Comparison of ENCODE assay signal across 7 mouse cellular contexts in genomic region chr11:76178726-76179494, GRCm38 (mm10). TPM values are rescaled to one million over a fixed set of nuclear protein-coding genes. Genes with fewer than 3 reads are reported as not detected.
DNase-seq lines count a peak whose midpoint lies in the region; ATAC-seq and TF ChIP-seq lines count a peak whose summit lies in the region.

No protein-coding gene starts in this region.

- peaks cover 1 to 13% of the 10 kb centered on the region in 2 experiments; a peak in 3 of 4 replicates for H3K36me3 ChIP-seq in MEL (ENCODE audit: control insufficient read depth in 1 of 2, insufficient read depth in 2 of 2, low read length in 2 of 2)
- peaks cover 23% of the 10 kb centered on the region for H3K36me3 ChIP-seq in erythroblast, embryonic 14.5 days (ENCODE audit: control insufficient read depth)
- peaks cover 26% of the 10 kb centered on the region for H3K36me3 ChIP-seq in hindbrain, embryonic 14.5 days (replicated peaks; ENCODE audit: control insufficient read depth, insufficient read depth)
- H3K36me3 ChIP-seq in small intestine, adult 2 months (ENCODE audit: control insufficient read depth, insufficient read depth, low read length), result peaks cover 9% of the 10 kb centered on the region

- WGBS in bone marrow, adult 2 months, result 1% methylated on average over 28 of the region's 28 CpGs
- 2% methylated on average over 28 of the region's 28 CpGs for WGBS in hindbrain, embryonic 14.5 days
- WGBS in small intestine, adult 2 months, result under 1% methylated on average over 28 of the region's 28 CpGs

- no peaks in the 10 kb centered on the region for H3K27me3 ChIP-seq in MEL (ENCODE audit: control insufficient read depth in 1 of 2, insufficient read depth in 2 of 2, low read length in 2 of 2)
- H3K27me3 ChIP-seq in erythroblast, embryonic 14.5 days (ENCODE audit: control insufficient read depth), result no peaks in the 10 kb centered on the region
- no peaks in the 10 kb centered on the region for H3K27me3 ChIP-seq in hindbrain, embryonic 14.5 days (ENCODE audit: control insufficient read depth, insufficient read depth, low read length)
- H3K27me3 ChIP-seq in small intestine, adult 2 months (ENCODE audit: control insufficient read depth, insufficient read depth, low read length), result no peaks in the 10 kb centered on the region

- peaks cover 23% of the 10 kb centered on the region for H3K79me2 ChIP-seq in MEL (ENCODE audit: control insufficient read depth, insufficient read depth, low read length, poor library complexity)

- no peak for TF ChIP-seq RAD21 in MEL (IDR thresholded peaks at IDR 0.05; ENCODE audit: low read depth, low read length)

- peak overlapping the region; percentile 63 for H3K27ac ChIP-seq in MEL (ENCODE audit: control insufficient read depth, low read depth, low read length)
- peak overlapping the region; percentile 51 for H3K27ac ChIP-seq in bone marrow, adult 2 months (ENCODE audit: control insufficient read depth, insufficient read depth, low read depth, low read length, poor library complexity)
- H3K27ac ChIP-seq in hindbrain, embryonic 14.5 days, result peak overlapping the region; percentile 81
- H3K27ac ChIP-seq in small intestine, adult 2 months (ENCODE audit: insufficient read depth, low read depth, low read length), result peak overlapping the region; percentile 66

- H3K4me1 ChIP-seq in MEL (ENCODE audit: control insufficient read depth in 1 of 2, insufficient read depth in 2 of 2, low read length in 2 of 2), result peaks cover 5 to 6% of the 10 kb centered on the region in 2 experiments; a peak in 3 of 4 replicates
- no peaks in the 10 kb centered on the region; the same call in 1 of the 2 replicates for H3K4me1 ChIP-seq in bone marrow, adult 2 months (ENCODE audit: control insufficient read depth, insufficient read depth, low read length)
- H3K4me1 ChIP-seq in erythroblast, embryonic 14.5 days (ENCODE audit: control insufficient read depth), result peaks cover 21% of the 10 kb centered on the region
- peaks cover 17% of the 10 kb centered on the region for H3K4me1 ChIP-seq in hindbrain, embryonic 14.5 days (replicated peaks; ENCODE audit: control insufficient read depth, insufficient read depth, low read length)
- H3K4me1 ChIP-seq in small intestine, adult 2 months (ENCODE audit: control insufficient read depth, insufficient read depth, insufficient read length, low read length), result 0 out of 2 replicates have a peak, but pooled peaks cover 2% of the 10 kb centered on the region

- peak overlapping the region; percentile 76 to 78 for H3K4me3 ChIP-seq in MEL (ENCODE audit: control insufficient read depth in 1 of 2, insufficient read depth in 1 of 2, low read depth in 2 of 2, low read length in 2 of 2)
- H3K4me3 ChIP-seq in bone marrow, adult 2 months (replicated peaks; ENCODE audit: control insufficient read depth, low read depth, low read length), result peak overlapping the region; percentile 99
- peak overlapping the region; percentile 97 for H3K4me3 ChIP-seq in erythroblast, embryonic 14.5 days (replicated peaks)
- H3K4me3 ChIP-seq in hindbrain, embryonic 14.5 days (replicated peaks; ENCODE audit: low read length), result peak overlapping the region; percentile 92
- peak overlapping the region; percentile 77 for H3K4me3 ChIP-seq in small intestine, adult 2 months (ENCODE audit: low read depth, low read length)

- peak; percentile 83 for DNase-seq in MEL (ENCODE audit: low read depth, low spot score)
- DNase-seq in hindbrain, embryonic 14.5 days (ENCODE audit: low spot score), result peak; percentile 55
- peak; percentile 32 to 54 for DNase-seq in left cerebral cortex, adult 9 months (ENCODE audit: low spot score in 2 of 2)

- H3K9me3 ChIP-seq in MEL (replicated peaks; ENCODE audit: insufficient read depth, low read length), result no peaks in the 10 kb centered on the region
- no peaks in the 10 kb centered on the region for H3K9me3 ChIP-seq in erythroblast, embryonic 14.5 days (ENCODE audit: control insufficient read depth, low read length)
- no peaks in the 10 kb centered on the region for H3K9me3 ChIP-seq in hindbrain, embryonic 14.5 days (ENCODE audit: control insufficient read depth, low read length)

- H3K9ac ChIP-seq in MEL (ENCODE audit: control insufficient read depth, low read depth, low read length, poor library complexity, severe bottlenecking), result peak overlapping the region; percentile 85
- H3K9ac ChIP-seq in hindbrain, embryonic 14.5 days, result peak overlapping the region; percentile 78

- TF ChIP-seq POLR2A in MEL (IDR thresholded peaks at IDR 0.05; ENCODE audit: control insufficient read depth in 1 of 2, insufficient read depth in 1 of 2, low read depth in 1 of 2, low read length in 2 of 2, poor library complexity in 1 of 2), result no peak
- TF ChIP-seq POLR2A in bone marrow, adult 2 months (IDR thresholded peaks at IDR 0.05; ENCODE audit: borderline replicate concordance, control insufficient read depth, low read depth, low read length), result no peak
- TF ChIP-seq POLR2A in small intestine, adult 2 months (IDR thresholded peaks at IDR 0.05; ENCODE audit: low read depth, low read length), result no peak

- TF ChIP-seq CTCF in MEL (IDR thresholded peaks at IDR 0.05 in 2 of 3, conservative IDR thresholded peaks at IDR 0.05 in 1 of 3; ENCODE audit: control insufficient read depth in 1 of 3, insufficient read depth in 1 of 3, low read depth in 2 of 3, low read length in 3 of 3, poor library complexity in 1 of 3, severe bottlenecking in 1 of 3), result no peak
- no peak for TF ChIP-seq CTCF in bone marrow, adult 2 months (IDR thresholded peaks at IDR 0.05; ENCODE audit: control insufficient read depth, insufficient read depth, low read length)
- no peak for TF ChIP-seq CTCF in small intestine, adult 2 months (IDR thresholded peaks at IDR 0.05; ENCODE audit: extremely low read depth, insufficient read length, insufficient replicate concordance, low read depth, low read length)

- peak in 1 of 2 experiments; percentile 15; a peak in 1 of 4 replicates for TF ChIP-seq EP300 in MEL (IDR thresholded peaks at IDR 0.05; ENCODE audit: low read depth in 1 of 2, low read length in 2 of 2)

- peak; percentile 72 for ATAC-seq in hindbrain, embryonic 14.5 days (ENCODE audit: low FRiP score)
- ATAC-seq in megakaryocyte progenitor cell, adult 5-6 weeks (replicated peaks; ENCODE audit: poor library complexity), result peak; percentile 58

- peak overlapping the region; percentile 75 for H3K4me2 ChIP-seq in hindbrain, embryonic 14.5 days (replicated peaks)

TF ChIP-seq in MEL, 35 proteins besides CTCF, POLR2A, EP300 and RAD21 (continues in another document):
- TF ChIP-seq ZNF384 (IDR thresholded peaks at IDR 0.05; ENCODE audit: low read depth, low read length) (no peak), CHD1 (IDR thresholded peaks at IDR 0.05; ENCODE audit: low read depth, low read length) (peak; percentile 80), KAT2A (conservative IDR thresholded peaks at IDR 0.05; ENCODE audit: low read depth, low read length) (no peak), MAZ (IDR thresholded peaks at IDR 0.05; ENCODE audit: low read depth, low read length) (no peak), TAL1 (IDR thresholded peaks at IDR 0.05; ENCODE audit: low read length) (no peak)

RNA-seq across cellular contexts. Expression of gene Vps53, which starts 0.5 kb away (rescaled TPM):
- total RNA-seq in MEL (2012; rRNA removed), result 47.2 and 50.4 TPM in 2 replicates
- polyA plus RNA-seq in MEL (2012; ENCODE audit: insufficient read depth in 1 of 2, insufficient read length in 2 of 2, low read depth in 1 of 2, low replicate concordance in 2 of 2, missing spikeins in 1 of 2), result 10 to 100 TPM in 1 of 2 experiments, not detected in 1; 38.4 TPM
- 14.4 and 27.0 TPM in 2 replicates for polyA plus RNA-seq in bone marrow, adult 2 months (2011; ENCODE audit: insufficient read depth, insufficient read length, low replicate concordance, missing spikeins)
- polyA plus RNA-seq in erythroblast, embryonic 14.5 days (2012), result 1.0 and 1.8 TPM in 2 replicates
- polyA plus RNA-seq in hindbrain, embryonic 14.5 days (2014; fragmentation: Nextera tagmentation; extraction: Ambion mirVana), result 66.7 and 67.0 TPM in 2 replicates
- 35.3 and 37.8 TPM in 2 replicates for total RNA-seq in megakaryocyte progenitor cell, adult 5-6 weeks (2015)
- 35.4 and 58.6 TPM in 2 replicates for total RNA-seq in megakaryocyte progenitor cell, adult 5-6 weeks (2017)
- polyA plus RNA-seq in small intestine, adult 2 months (2012; rRNA removed), result 9.3 and 23.1 TPM in 2 replicates

RNA-seq across cellular contexts. Expression of gene Fam57a, which starts 0.6 kb away (rescaled TPM):
- 6.6 and 8.5 TPM in 2 replicates for total RNA-seq in MEL (2012; rRNA removed)
- polyA plus RNA-seq in MEL (2012; ENCODE audit: insufficient read depth in 1 of 2, insufficient read length in 2 of 2, low read depth in 1 of 2, low replicate concordance in 2 of 2, missing spikeins in 1 of 2), result 1 to 10 TPM in 1 of 2 experiments, not detected in 1; 8.8 TPM
- polyA plus RNA-seq in bone marrow, adult 2 months (2011; ENCODE audit: insufficient read depth, insufficient read length, low replicate concordance, missing spikeins), result 0.45 and 1.2 TPM in 2 replicates
- not detected in 2 replicates for polyA plus RNA-seq in erythroblast, embryonic 14.5 days (2012)
- 29.3 and 30.1 TPM in 2 replicates for polyA plus RNA-seq in hindbrain, embryonic 14.5 days (2014; fragmentation: Nextera tagmentation; extraction: Ambion mirVana)
- total RNA-seq in megakaryocyte progenitor cell, adult 5-6 weeks (2015), result 3.3 and 3.5 TPM in 2 replicates
- total RNA-seq in megakaryocyte progenitor cell, adult 5-6 weeks (2017), result 2.2 and 4.1 TPM in 2 replicates
- 8.9 and 13.6 TPM in 2 replicates for polyA plus RNA-seq in small intestine, adult 2 months (2012; rRNA removed)

RNA-seq across cellular contexts. Expression of gene Dbil5, which starts 38.5 kb away (rescaled TPM):
- total RNA-seq in MEL (2012; rRNA removed), result 0.62 and 2.4 TPM in 2 replicates
- under 1 TPM in 1 of 2 experiments, not detected in 1; 0.67 TPM for polyA plus RNA-seq in MEL (2012; ENCODE audit: insufficient read depth in 1 of 2, insufficient read length in 2 of 2, low read depth in 1 of 2, low replicate concordance in 2 of 2, missing spikeins in 1 of 2)
- not detected in 2 replicates for polyA plus RNA-seq in bone marrow, adult 2 months (2011; ENCODE audit: insufficient read depth, insufficient read length, low replicate concordance, missing spikeins)
- polyA plus RNA-seq in erythroblast, embryonic 14.5 days (2012), result not detected in 2 replicates
- polyA plus RNA-seq in hindbrain, embryonic 14.5 days (2014; fragmentation: Nextera tagmentation; extraction: Ambion mirVana), result 0.62 TPM in 1 of 2 replicates, not detected in the other
- total RNA-seq in megakaryocyte progenitor cell, adult 5-6 weeks (2015), result not detected in 2 replicates
- 0.78 TPM in 1 of 2 replicates, not detected in the other for total RNA-seq in megakaryocyte progenitor cell, adult 5-6 weeks (2017)
- not detected in 2 replicates for polyA plus RNA-seq in small intestine, adult 2 months (2012; rRNA removed)

RNA-seq across cellular contexts. Expression of gene Gemin4, which starts 38.6 kb away (rescaled TPM):
- total RNA-seq in MEL (2012; rRNA removed), result 23.8 and 26.1 TPM in 2 replicates
- 10 to 100 TPM; 17.8 to 95.7 TPM for polyA plus RNA-seq in MEL (2012; ENCODE audit: insufficient read depth in 1 of 2, insufficient read length in 2 of 2, low read depth in 1 of 2, low replicate concordance in 2 of 2, missing spikeins in 1 of 2)
- 2.2 TPM in 1 of 2 replicates, not detected in the other for polyA plus RNA-seq in bone marrow, adult 2 months (2011; ENCODE audit: insufficient read depth, insufficient read length, low replicate concordance, missing spikeins)
- polyA plus RNA-seq in erythroblast, embryonic 14.5 days (2012), result 0.04 and 0.07 TPM in 2 replicates
- 13.9 and 19.7 TPM in 2 replicates for polyA plus RNA-seq in hindbrain, embryonic 14.5 days (2014; fragmentation: Nextera tagmentation; extraction: Ambion mirVana)
- total RNA-seq in megakaryocyte progenitor cell, adult 5-6 weeks (2015), result 12.3 and 23.4 TPM in 2 replicates
- 17.4 and 19.5 TPM in 2 replicates for total RNA-seq in megakaryocyte progenitor cell, adult 5-6 weeks (2017)
- 2.6 and 3.7 TPM in 2 replicates for polyA plus RNA-seq in small intestine, adult 2 months (2012; rRNA removed)

Comparison
In these comparisons a context has a peak if more than half of its experiments do, and no peak if none do; other contexts are left out.
1. Peak in every context shown above with its lines: DNase-seq, ATAC-seq, H3K4me3 ChIP-seq and H3K27ac ChIP-seq.